Mouse (Mus musculus) ZHBTc4 (cell line): ENCODE results near the gene Spin2-ps6.
"Not testable (repeated sequence)": the region's sequence is repeated elsewhere in the genome, so short reads cannot be mapped to it uniquely, and the experiment has no call there.

Source experiments
- DNase-seq: peaks from one replicate; pipeline ENCODE4 v3.0.0-alpha.2; 2011; ENCODE audit warnings: low read depth, low spot score

The Spin2-ps6 gene

GRCm38 (mm10) chrX:33234569-33234968, at the start of gene Spin2-ps6:
Gene Spin2-ps6 (plus strand): TSS chrX:33234869.
- not testable (repeated sequence) for DNase-seq
